Mouse (Mus musculus): ENCODE measurements around the gene Omp. TPM values are rescaled to one million over a fixed set of nuclear protein-coding genes. Genes with fewer than 3 reads are reported as not detected.
A peak's percentile ranks its signal among the peaks of the same experiment; 100 is the strongest.

Gene Omp
- 0.23 TPM in 1 of 2 replicates, not detected in the other for total RNA-seq (2017)

- ATAC-seq (replicated peaks; ENCODE audit: low read depth, poor library complexity, severe bottlenecking), result no peak
These were observed at the start of gene Omp for GRCm38 (mm10) chr7:98145402-98145801. TSS of gene Omp (minus strand) at chr7:98145502.

- peak; percentile 23 for ATAC-seq (replicated peaks; ENCODE audit: low read depth, poor library complexity, severe bottlenecking)
These were observed 48.9 kb upstream of the Omp start for GRCm38 (mm10) chr7:98194026-98194792.

GRCm38 (mm10) chr7:98193515-98194025, 48.3 kb upstream of the Omp start:
- ATAC-seq (replicated peaks; ENCODE audit: low read depth, poor library complexity, severe bottlenecking), result peak; percentile 67

- ATAC-seq (replicated peaks; ENCODE audit: low read depth, poor library complexity, severe bottlenecking), result no peak
These were observed 46.4 kb upstream of the Omp start for GRCm38 (mm10) chr7:98191571-98192250.

GRCm38 (mm10) chr7:98190578-98190977, 45.3 kb upstream of the Omp start:
- ATAC-seq (replicated peaks; ENCODE audit: low read depth, poor library complexity, severe bottlenecking), result no peak

GRCm38 (mm10) chr7:98189745-98190144, 44.4 kb upstream of the Omp start:
- ATAC-seq (replicated peaks; ENCODE audit: low read depth, poor library complexity, severe bottlenecking), result no peak

- ATAC-seq (replicated peaks; ENCODE audit: low read depth, poor library complexity, severe bottlenecking), result no peak
These were observed 43.4 kb upstream of the Omp start for GRCm38 (mm10) chr7:98188680-98189079.

GRCm38 (mm10) chr7:98188238-98188637, 42.9 kb upstream of the Omp start:
- ATAC-seq (replicated peaks; ENCODE audit: low read depth, poor library complexity, severe bottlenecking), result no peak

GRCm38 (mm10) chr7:98187332-98187731, 42.0 kb upstream of the Omp start:
- peak; percentile 87 for ATAC-seq (replicated peaks; ENCODE audit: low read depth, poor library complexity, severe bottlenecking)

GRCm38 (mm10) chr7:98186637-98187036, 41.3 kb upstream of the Omp start:
- no peak for ATAC-seq (replicated peaks; ENCODE audit: low read depth, poor library complexity, severe bottlenecking)

- ATAC-seq (replicated peaks; ENCODE audit: low read depth, poor library complexity, severe bottlenecking), result no peak
These were observed 40.0 kb upstream of the Omp start for GRCm38 (mm10) chr7:98185326-98185725.

GRCm38 (mm10) chr7:98178560-98179231, 33.4 kb upstream of the Omp start:
- 0 out of 2 replicates have a peak, but pooled peaks have one; percentile 0 for ATAC-seq (replicated peaks; ENCODE audit: low read depth, poor library complexity, severe bottlenecking)

- ATAC-seq (replicated peaks; ENCODE audit: low read depth, poor library complexity, severe bottlenecking), result peak; percentile 62
These were observed 32.7 kb upstream of the Omp start, which contains the start of gene Capn5 for GRCm38 (mm10) chr7:98177929-98178559. TSS of gene Capn5 (minus strand) at chr7:98178274.

GRCm38 (mm10) chr7:98177566-98177928, 32.2 kb upstream of the Omp start:
- no peak for ATAC-seq (replicated peaks; ENCODE audit: low read depth, poor library complexity, severe bottlenecking)

GRCm38 (mm10) chr7:98177071-98177485, 31.8 kb upstream of the Omp start:
- no peak for ATAC-seq (replicated peaks; ENCODE audit: low read depth, poor library complexity, severe bottlenecking)

GRCm38 (mm10) chr7:98176322-98177070, 31.2 kb upstream of the Omp start:
- ATAC-seq (replicated peaks; ENCODE audit: low read depth, poor library complexity, severe bottlenecking), result no peak

GRCm38 (mm10) chr7:98174883-98175755, 29.8 kb upstream of the Omp start:
- ATAC-seq (replicated peaks; ENCODE audit: low read depth, poor library complexity, severe bottlenecking), result no peak

GRCm38 (mm10) chr7:98173408-98173807, 28.1 kb upstream of the Omp start:
- no peak for ATAC-seq (replicated peaks; ENCODE audit: low read depth, poor library complexity, severe bottlenecking)

GRCm38 (mm10) chr7:98172661-98173060, 27.4 kb upstream of the Omp start:
- no peak for ATAC-seq (replicated peaks; ENCODE audit: low read depth, poor library complexity, severe bottlenecking)

Data from common myeloid progenitor, adult 5-6 weeks (primary cell).